Mouse (Mus musculus): Measurements from ENCODE around the gene Ppp2r5e.

Gene Ppp2r5e

DNA sequence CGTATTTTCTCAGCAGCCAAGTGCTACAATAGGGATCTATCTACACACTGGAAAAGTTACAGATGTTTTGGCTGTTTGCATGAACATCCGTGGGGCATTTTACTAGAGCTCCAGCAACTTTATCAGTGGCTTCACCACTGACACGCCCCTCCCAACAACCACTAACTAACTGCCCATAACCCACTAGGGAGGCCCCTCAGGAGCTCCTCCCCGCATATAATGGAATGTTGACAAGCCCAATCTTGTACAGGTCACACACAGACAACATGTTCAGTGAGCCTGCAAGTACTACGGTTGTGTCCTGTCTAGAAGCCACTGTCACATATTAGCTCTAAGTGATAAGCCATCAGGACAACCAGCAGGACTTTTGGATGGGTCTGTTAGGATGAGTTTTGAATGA lies 18.8 kb downstream of the Ppp2r5e start:
- no peak for DNase-seq (ENCODE audit: low read depth, low spot score)

GRCm38 (mm10) chr12:75572271-75572670 lies 23.8 kb downstream of the Ppp2r5e start:
- no peak for DNase-seq (ENCODE audit: low read depth, low spot score)

GRCm38 (mm10) chr12:75570138-75570537 lies 25.9 kb downstream of the Ppp2r5e start:
- no peak for DNase-seq (ENCODE audit: low read depth, low spot score)

GRCm38 (mm10) chr12:75567745-75568144 lies 28.3 kb downstream of the Ppp2r5e start:
- no peak for DNase-seq (ENCODE audit: low read depth, low spot score)

- DNase-seq (ENCODE audit: low read depth, low spot score), result no peak
Observed at GRCm38 (mm10) chr12:75565756-75566155, 30.3 kb downstream of the Ppp2r5e start.

- DNase-seq (ENCODE audit: low read depth, low spot score), result no peak
Observed at GRCm38 (mm10) chr12:75564498-75564897, 31.5 kb downstream of the Ppp2r5e start.

- DNase-seq (ENCODE audit: low read depth, low spot score), result no peak
Observed at GRCm38 (mm10) chr12:75562996-75563618, 32.9 kb downstream of the Ppp2r5e start.

DNA sequence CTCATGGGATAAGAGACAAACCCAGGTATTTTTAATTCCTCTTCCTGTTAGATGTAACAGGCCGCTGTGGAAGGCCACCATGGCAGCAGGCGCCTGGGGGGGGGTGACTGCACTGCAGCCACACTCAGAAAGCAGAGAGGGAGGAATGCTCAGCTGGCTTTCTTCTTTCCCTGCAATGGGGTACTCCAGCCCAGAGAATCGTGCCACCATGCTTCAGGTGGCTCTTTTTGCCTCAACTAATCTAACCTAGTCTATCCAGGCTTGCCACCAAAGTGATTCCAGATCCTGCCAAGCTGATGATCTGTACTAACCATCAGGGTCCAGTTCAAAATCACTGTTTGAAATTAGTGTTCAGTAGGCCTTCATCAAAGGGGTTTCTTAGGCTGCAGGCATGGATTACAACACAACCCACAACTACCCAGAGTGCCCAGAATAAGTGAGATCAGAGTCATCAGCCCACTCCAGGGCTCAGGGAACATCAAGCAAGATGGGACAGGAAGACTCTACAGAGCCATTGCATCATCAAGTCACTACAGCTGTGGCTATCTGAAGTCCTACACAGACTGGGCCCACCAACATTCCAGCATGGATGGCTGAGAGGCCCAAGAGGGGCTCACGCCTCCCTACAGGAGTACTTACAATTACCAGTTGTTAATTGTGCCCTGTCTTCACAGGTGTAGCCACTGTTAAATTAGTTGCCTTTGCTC lies 35.2 kb downstream of the Ppp2r5e start:
- DNase-seq (ENCODE audit: low read depth, low spot score), result no peak

GRCm38 (mm10) chr12:75559196-75559595 lies 36.8 kb downstream of the Ppp2r5e start:
- no peak for DNase-seq (ENCODE audit: low read depth, low spot score)

DNA sequence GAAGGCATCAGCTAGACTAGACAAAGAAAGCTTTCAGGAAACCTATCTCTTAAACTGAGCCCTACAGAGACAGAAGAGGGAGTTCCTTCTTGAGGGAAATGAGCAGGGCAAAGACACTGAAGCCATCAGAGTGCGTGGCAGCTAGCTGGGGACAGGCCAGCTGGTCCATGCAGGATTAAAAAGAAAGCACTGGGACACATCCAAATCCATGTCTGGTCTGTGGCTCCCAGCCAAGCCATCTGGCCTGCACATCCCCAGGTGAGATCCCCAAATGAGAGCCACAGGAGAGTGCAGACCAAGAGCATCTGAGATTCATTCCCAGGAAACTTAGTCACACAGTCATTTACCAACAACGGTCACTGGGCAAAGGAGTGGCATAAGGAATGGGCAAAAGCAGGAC lies 38.2 kb downstream of the Ppp2r5e start:
- no peak for DNase-seq (ENCODE audit: low read depth, low spot score)

- DNase-seq (ENCODE audit: low read depth, low spot score), result no peak
Observed at GRCm38 (mm10) chr12:75555032-75555431, 41.0 kb downstream of the Ppp2r5e start.

DNA sequence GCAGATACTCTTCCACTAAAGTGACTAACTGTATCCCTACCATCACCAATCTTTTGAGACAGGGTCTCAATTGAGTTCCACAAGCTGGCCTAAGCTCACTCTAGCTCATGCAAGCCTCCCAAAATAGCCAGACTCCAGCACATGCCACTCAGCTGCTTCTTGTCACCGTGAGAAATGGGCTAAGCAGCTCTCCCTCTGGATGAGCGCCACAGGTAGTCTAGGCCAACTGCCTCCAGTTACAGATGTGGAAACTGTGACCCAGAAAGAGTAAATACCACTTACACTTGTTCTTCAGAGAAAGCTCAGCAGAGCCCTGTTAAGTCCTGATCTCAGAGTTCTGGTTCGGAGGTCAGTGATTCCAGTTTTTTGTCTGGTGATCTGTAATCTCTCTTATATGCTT lies 43.7 kb downstream of the Ppp2r5e start:
- no peak for DNase-seq (ENCODE audit: low read depth, low spot score)

DNA sequence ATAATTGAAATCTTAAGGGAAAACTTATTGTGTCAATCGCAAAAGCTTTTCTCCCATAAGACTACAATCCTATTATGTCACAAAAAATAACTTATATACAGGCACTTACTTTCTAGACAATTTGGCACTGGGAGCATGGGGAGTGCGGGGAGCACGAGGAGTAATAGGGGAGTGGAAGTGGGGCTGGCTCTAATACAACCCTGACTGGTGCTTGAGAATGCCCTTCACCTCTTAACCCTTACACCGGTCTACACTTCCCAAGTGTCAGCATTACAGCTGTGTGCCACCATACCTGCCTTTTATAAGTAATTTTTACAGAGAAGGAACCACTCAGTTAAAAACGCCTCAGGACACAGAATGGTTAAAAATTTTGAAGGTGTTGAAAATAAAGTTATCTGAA lies 44.4 kb downstream of the Ppp2r5e start:
- no peak for DNase-seq (ENCODE audit: low read depth, low spot score)

- DNase-seq (ENCODE audit: low read depth, low spot score), result no peak
Observed at GRCm38 (mm10) chr12:75548999-75549398, 47.0 kb downstream of the Ppp2r5e start.

DNA sequence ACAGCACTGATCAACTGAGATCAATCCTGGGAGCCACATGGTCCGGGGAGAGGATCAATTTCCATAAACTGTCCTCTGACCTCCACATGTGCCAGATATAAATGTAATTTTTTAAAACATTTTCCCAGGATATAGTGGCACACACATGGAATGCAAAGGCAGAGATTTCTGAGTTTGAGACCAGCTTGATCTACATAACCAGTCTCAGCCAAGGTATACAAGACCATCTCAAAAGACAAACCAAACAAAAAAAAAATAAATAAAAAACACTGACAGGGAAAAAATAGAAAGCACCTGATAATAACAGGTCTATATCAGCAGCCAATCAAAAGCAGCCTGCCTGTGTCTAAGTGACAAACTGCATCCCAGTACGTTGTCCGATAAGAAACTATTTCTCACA lies 48.9 kb downstream of the Ppp2r5e start:
- no peak for DNase-seq (ENCODE audit: low read depth, low spot score)

GRCm38 (mm10) chr12:75546241-75546640 lies 49.8 kb downstream of the Ppp2r5e start:
- no peak for DNase-seq (ENCODE audit: low read depth, low spot score)

DNA sequence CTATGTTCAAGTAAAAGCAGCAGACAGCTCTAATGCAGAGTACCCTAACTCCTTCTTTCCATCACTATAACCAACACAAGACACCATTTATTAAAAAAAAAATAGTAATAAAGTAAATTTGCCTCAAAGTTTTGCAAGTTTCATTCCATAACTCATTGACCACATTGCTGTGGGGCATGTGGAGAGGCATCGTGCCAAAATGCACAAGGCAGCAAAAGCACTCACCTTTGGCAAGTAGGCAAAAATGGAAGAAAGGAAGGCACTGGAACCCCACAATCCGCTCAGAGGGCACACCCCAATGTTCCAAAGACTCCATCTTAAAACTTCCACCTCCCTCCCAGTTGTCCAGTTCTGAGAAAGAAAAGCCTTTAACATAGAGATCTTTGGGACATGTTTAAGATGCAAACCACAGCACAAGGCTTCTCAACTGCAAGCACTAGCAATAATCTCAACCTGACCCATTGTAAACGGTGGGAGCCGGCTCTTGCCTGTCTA lies 50.6 kb downstream of the Ppp2r5e start:
- no peak for DNase-seq (ENCODE audit: low read depth, low spot score)

DNA sequence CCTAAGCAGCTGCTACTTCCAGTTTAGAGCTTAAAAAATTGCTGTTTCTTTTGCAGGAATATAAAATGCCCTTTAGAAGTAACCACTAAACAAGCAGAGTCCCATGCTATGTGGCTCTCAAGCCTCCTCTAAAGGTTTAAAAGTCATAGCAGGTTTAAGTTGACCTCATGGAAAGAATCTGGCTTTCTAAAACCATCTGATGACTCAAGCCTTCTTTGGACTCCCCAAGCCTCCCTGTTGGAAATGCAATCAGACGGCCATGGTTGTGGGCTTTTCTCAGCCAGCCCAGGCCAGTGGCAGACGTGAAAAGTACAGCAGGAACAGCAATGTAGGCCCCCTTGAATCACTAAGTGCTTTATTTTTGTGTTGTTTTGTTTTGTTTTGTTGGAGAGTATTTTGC lies 51.4 kb downstream of the Ppp2r5e start:
- no peak for DNase-seq (ENCODE audit: low read depth, low spot score)

- DNase-seq (ENCODE audit: low read depth, low spot score), result no peak
Observed at GRCm38 (mm10) chr12:75544259-75544658, 51.8 kb downstream of the Ppp2r5e start.

GRCm38 (mm10) chr12:75543346-75543745 lies 52.7 kb downstream of the Ppp2r5e start:
- DNase-seq (ENCODE audit: low read depth, low spot score), result no peak

- peak; percentile 60 for DNase-seq (ENCODE audit: low read depth, low spot score)
Observed at GRCm38 (mm10) chr12:75540621-75541171, 55.3 kb downstream of the Ppp2r5e start.

DNA sequence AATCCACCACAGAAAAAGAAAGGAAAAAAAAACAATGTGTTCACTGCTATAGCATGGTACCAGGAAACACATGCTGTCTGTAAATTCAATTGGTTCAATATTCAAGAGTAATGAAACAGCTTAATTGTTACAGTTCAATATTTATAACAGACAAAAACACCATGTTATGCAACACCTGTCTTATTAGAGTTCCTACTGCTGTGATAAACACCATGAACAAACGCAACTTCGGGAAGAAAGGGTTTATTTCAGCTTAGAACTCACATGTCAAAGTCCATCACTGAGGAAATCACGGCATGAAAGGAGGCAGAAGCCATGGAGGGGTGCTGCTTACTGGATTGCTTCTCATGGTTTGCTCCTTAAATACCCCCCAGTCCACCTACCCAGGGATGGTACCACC lies 56.8 kb downstream of the Ppp2r5e start:
- DNase-seq (ENCODE audit: low read depth, low spot score), result no peak
